Mouse (Mus musculus): ENCODE measurements around the gene Iqcf6. TPM values are rescaled to one million over a fixed set of nuclear protein-coding genes. Genes with fewer than 3 reads are reported as not detected.
"Not testable (repeated sequence)": the region's sequence is repeated elsewhere in the genome, so short reads cannot be mapped to it uniquely, and the experiment has no call there.

The Iqcf6 gene
- total RNA-seq (2022) = not detected

DNA sequence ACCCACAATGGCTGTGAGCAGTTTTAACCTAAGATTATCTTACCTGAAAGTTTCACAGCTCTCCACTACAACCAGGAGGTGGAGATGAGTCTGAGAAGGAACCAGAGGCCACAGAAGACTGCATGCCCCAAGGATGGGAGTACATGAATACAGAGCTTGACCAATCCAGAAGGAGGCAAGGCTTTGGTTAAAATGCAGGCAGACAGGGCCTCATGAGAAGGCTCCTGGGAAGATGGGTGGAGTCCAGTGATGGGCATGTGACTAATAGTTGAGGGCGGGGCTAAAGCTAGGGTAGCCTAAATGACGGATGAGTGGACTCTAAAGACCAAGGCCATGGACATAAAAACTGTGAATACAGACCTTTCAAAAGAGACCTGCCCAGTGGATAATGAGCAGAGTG lies at the start of gene Iqcf6:
Gene Iqcf6, plus strand, starts transcription at position 301 of the 400 bp plus-strand sequence.
- no peak for DNase-seq (ENCODE audit: low spot score in 2 of 2)

DNA sequence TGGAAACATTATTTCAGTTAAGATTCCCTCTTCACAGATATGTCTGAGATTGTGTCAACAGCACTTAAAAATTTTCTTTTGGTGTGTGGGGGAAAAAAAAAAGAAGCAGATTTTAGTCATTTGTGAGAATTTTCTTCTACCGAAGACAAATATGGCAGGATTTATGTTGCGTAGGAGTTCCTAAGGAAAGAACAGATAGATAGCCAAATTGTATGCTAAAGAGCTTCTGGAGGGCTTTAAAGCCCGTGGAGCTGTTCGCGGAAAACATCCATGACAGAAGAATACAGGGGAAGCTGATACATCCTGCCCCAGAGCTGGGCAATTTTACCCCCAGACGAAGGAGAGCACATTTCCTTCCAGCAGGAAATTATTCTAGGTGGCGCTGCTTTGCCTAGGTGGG lies 46.4 kb upstream of the Iqcf6 start:
- no peak for DNase-seq (ENCODE audit: low spot score in 2 of 2)

DNA sequence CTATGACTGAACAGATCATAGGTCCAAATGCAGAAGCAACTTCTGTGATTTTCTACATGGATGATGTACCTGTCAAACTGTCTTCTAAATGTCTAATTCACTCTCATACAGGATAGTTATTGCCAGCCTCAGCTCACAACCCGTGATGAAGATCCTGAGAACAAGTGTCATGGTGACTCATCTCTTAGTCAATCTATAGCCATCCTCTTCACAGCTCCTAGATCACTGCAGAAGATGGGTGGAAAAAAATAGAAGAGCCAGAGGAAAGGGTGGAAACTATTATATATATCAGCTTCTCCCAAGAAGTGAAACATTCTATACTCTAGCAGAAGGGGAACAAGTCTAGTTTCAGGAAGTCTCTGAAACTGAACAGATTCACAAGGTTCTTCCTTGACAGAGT lies 43.8 kb upstream of the Iqcf6 start:
- DNase-seq (ENCODE audit: low spot score in 2 of 2) = no peak

DNA sequence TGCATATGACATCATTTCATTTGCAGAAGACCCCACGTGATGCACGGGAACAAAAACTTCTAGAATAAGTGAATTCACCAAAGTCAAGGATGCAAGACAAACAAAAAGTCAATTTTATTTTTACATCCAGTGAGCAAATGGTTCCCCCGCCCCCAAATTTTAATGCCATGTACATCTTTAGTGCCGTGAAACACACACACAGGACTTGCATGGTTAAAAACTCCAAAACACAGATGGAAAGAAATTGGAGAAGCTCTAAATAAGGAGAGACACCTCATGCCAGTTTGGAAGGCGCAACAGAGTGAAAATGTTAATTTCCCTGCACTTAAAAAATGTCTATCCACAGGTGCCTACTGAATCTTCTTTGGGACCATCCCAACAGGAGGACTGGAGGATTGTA lies 34.2 kb upstream of the Iqcf6 start:
- DNase-seq (ENCODE audit: low spot score in 2 of 2) = no peak

DNA sequence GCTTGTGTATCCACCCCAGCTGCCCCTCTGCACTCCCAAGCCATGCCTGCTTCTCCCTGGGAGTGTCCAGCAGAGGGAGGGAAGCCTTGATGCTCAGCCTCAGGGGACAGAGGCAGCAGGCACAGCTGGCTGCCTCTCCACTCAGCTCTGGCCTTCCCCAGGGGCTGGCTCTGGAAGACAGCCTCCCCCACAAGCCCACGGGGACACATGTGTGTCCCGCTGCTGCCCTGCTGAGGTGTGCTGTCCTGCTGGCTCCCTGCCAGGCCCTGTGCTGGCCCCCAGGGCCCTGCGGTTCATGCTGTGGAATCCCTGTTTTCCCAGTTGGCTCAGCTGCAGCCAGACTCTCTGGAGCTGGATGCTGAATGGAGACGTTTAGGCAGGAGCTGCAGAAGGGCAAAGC lies 31.0 kb upstream of the Iqcf6 start:
- DNase-seq (ENCODE audit: low spot score in 2 of 2) = not testable (repeated sequence)

DNA sequence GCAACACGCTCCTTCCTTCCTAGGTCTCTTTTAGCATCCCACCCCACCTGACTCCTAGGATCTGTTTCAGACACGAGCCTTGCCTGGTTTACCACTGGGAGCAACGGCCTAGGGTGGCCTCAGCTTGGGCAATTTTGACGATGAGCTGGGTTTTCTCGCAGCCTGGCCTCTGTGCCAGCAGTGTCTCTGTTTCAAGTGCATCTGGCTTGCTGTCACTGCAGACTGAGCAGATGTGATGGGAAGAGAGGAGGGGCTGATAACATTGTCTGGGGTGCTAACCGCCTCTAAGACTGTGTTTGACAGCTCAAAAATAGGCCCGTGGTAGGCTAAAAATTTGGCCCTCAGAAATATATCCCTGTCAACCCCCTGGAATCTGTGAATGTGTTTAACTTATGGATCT lies 30.5 kb upstream of the Iqcf6 start:
- no peak for DNase-seq (ENCODE audit: low spot score in 2 of 2)

DNA sequence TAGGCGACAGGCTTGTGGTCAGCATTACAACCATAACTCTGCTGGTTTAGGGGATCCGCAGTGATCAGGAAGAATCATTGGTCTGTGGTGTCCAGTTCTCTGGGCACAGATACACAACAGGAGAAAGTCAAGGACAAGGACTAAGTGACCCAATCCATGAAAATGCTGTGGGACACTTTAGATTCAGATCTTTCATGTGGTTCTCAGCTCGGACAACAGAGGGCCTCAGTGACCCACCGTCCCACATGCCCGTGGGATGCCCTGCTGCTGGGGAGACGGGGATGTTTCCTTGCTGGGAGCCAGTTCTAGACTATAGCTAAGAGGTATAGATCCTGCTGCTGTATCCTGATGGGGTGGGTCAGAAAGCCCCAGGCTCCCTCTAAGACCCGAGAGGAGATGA lies 27.9 kb upstream of the Iqcf6 start:
- no peak for DNase-seq (ENCODE audit: low spot score in 2 of 2)

DNA sequence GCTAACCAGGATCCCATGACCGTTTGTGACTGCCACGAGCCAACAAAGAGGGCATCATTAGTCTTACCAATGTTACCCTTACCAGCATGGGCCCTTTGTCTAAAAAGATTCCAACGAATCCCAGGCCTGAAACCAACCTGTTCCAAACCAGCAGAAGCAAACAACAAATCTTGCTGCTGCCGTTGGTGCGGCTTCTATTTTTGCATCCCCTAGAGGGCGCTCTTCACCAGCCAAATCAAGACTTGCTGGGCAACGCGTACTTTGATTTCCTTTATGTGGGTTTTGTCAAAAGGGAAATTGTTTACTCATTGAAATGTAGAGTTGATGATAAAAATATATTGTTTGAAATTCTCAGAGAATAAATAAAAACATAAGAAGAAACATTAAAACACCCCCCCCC lies 25.8 kb upstream of the Iqcf6 start:
- peak in 1 of 2 experiments; percentile 73 for DNase-seq (ENCODE audit: low spot score in 2 of 2)

DNA sequence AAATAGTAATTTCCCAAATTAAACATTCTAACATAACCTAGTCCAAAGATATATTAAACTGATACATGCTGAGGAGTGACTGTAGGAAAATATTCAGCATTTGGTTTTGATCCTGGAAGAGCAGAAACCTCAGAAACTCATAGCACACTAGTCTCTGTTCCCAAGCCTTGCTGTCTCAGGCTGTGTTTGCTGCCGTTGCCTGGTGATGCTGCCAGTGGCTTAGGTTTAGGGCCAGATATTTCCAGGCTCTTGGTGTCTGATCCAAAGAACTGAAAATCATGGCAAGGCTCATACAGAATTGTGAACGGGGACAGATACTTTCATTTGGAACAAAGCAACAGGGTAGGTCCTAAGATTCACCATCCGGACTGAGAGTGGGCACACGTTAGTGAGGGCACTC lies 15.7 kb upstream of the Iqcf6 start:
- DNase-seq (ENCODE audit: low spot score in 2 of 2) = no peak

DNA sequence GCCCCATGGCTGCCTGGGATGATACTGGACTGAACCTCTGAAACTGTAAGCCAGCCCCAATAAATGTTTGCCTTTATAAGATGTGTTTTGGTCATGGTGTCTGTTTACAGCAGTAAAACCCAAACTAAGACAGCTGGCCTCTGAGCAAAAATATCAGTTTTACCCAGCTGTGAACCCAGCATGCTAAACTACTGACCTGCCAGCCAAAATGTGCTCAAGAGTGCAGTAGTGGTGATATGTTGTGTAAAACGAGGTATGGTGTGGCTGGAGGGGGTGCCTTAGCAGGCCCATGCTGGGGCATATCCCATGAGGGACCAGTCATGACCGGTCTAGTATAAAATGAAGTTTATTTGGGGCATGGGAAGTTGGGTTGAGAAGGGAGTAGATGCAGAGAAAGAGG lies 12.4 kb upstream of the Iqcf6 start:
- no peak for DNase-seq (ENCODE audit: low spot score in 2 of 2)

DNA sequence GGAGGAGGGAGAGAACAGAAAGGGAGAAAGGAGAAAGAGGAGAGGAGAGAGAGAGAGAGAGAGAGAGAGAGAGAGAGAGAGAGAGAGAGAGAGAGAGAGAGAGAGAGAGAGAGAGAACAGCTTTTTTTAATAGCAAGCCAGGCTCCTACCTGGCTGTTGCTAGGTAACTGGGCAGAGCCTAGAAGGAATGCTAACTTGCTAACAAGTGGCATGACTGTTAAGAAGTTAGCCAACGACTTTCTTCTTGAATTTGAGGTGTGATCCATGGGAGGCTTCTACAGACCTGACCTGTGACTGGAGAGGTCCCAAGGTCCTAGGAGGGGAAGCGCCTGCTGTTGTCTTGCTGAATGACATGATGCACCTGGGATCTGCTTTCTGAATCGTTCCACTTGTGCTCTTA lies 11.8 kb upstream of the Iqcf6 start:
- no peak for DNase-seq (ENCODE audit: low spot score in 2 of 2)

DNA sequence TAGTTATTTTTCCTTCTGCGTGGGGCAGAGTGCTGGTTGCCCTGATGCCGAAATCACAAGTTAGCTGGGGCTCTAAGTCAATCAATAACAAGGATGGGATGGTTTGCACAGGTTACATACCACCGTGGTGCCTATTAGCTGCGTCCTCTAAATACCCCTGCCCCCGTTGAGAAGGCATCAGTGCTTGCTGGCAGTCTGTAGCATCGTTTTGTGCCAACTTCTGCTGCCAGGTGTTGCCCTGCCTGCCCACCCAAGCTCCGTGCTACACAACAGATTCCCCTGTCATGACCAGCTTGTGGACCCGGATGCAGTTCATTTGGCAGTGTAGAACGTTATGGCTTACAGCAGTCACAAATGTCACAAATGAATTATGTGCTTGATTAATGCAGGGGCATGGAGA lies 10.1 kb upstream of the Iqcf6 start:
- DNase-seq (ENCODE audit: low spot score in 2 of 2) = no peak

DNA sequence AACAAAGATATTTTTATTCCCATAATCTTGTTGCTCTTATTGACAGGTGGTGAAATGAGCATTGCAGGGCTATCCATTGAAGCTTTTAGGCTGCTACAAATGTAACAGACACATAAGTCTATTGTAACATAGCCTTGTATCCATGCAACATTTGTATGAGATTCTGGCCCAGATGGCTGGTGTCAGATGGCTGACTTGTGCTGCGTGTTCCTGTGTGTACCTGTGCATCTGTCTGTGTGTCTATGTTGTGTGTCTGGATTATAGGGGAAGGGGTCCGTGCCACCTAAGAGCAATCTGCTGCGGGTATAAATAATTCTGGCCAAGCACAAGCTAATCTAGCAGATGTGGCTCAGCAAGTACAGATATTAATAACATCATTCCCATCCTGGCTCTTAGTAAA lies 8.9 kb upstream of the Iqcf6 start:
- peak; percentile 82 for DNase-seq (ENCODE audit: low spot score in 2 of 2)

DNA sequence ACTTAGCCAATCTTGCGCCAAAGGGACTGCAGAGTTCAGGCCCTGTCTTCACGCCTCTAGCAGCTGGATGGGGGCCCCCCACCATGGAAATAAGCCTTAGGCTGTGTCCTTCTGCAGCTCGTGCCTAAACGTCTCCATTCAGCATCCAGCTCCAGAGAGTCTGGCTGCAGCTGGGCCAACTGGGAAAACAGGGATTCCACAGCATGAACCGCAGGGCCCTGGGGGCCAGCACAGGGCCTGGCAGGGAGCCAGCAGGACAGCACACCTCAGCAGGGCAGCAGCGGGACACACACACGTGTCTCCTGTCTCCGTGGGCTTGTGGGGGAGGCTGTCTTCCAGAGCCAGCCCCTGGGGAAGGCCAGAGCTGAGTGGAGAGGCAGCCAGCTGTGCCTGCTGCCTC lies 1.4 kb downstream of the Iqcf6 start:
- not testable (repeated sequence) for DNase-seq (ENCODE audit: low spot score in 2 of 2)

DNA sequence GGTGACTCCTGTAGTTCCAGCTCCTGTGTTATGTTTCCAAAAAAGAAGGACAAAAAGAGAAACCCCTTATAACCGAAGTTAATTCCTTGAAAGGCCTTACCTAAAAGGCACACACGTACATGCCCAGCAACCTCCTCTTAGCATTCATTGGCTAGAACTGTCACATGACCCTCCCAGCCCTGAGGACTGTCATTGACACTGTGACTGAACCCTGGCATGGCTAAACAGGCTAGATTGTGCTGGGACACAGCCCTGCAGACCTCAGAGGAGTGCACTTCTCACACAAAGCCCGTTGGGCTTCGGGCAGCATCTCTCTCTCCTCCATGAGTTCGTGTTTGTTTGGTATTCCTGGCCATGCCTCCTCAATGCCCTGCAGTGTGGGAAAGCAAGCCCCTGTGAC lies 5.8 kb downstream of the Iqcf6 start:
- DNase-seq (ENCODE audit: low spot score in 2 of 2) = no peak

DNA sequence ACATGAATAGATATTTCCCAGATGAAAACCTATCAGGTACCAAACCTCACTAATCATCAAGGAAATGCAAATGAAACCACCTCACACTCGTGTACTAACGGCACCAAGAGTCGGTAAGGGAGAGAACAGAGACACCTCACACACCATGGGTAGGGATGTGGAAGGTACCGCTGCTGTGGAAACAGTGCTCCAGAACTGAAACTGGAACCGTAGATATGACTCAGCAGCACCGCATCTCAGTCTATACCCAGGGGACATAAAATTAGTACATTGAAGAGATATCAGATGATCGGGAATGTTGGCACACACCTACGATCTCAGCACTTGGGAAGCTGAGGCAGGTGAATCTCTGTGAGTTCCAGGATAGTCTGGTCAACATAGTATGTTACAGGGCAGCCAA lies 11.8 kb downstream of the Iqcf6 start:
- DNase-seq (ENCODE audit: low spot score in 2 of 2) = no peak

DNA sequence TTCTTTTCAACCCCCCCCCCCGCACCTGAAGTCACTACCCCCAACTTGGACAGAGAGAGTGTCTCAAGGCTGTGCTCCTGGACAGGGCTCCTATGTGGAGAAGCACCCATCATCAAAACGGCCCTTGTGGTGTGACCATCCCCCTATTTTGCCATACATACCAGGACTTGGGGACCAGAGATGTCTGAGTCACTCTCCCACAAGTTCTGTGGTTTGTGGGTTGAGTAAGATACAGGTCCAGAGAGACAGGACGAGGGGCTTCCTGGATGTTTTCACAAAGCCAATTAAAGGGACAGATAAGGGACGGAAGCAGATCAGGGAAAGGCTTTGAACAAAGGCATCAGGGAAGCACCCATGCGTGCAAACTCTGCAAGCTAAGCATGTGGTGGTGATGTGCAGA lies 15.0 kb downstream of the Iqcf6 start:
- no peak for DNase-seq (ENCODE audit: low spot score in 2 of 2)

DNA sequence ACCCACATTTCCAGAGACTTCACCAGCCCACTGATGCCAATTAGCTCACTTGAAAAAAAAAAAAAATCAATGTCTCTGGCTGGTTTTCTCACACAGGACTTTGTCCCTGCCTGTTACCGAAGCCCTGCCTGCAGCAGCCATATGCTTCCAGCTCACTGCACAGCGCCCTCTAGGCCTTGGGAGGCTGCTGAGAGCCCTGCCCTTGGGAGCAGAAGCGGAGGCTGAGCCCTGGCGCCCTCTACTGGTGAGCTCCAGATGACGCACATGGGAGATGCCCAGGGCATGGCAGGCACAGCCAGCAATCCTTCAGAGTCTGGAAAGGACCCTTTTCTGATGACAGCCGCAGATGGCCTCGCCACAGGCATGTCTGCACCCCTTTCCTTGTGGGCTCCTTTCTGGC lies 16.7 kb downstream of the Iqcf6 start:
- DNase-seq (ENCODE audit: low spot score in 2 of 2) = peak; percentile 61 to 84

DNA sequence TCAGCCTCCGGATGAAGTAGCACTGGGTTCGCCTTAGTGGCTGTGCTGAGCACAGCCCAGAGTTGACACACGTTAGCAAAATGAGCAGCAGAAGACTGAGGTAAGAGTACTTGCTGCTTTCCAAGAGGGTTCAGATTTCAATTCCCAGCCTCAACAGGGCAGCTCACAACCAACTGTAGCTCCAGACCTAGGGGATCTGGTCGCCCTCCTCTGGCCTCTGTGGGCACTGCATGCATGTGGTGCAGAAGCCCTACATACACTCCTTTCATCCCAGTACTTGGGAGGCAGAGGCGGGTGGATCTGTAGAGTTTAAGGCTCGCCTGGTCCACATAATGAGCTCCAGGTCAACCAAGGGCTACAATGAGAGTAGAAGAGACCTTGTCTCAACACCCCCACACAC lies 17.4 kb downstream of the Iqcf6 start:
- no peak for DNase-seq (ENCODE audit: low spot score in 2 of 2)

DNA sequence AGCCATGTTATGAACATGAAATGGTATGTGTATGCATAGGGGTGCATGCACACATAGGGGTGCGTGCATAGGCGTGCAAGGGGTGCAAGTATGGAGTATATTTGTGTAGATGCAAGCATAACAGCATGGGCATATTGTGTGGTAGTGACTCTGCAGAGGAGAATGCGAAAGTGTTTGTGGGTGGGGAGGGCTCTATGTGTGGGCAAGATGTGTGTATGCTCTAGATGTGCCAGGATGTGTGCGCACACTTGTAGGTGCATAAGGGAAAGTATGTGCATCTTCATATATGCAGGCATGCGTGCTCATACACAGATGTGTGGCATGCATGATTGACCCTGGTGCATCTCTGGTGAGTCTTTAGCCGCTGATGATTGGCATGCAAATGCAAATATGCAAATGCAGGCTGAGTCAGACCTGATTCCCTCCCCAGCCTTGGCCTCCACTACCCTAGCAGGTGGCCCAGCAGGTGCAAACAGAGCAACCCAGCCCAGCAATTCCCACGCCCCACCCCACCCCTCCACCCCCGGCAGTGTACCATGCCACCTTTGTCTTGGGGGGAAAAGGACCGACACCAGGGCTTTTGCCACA lies 19.4 kb downstream of the Iqcf6 start:
- DNase-seq (ENCODE audit: low spot score in 2 of 2) = no peak

DNA sequence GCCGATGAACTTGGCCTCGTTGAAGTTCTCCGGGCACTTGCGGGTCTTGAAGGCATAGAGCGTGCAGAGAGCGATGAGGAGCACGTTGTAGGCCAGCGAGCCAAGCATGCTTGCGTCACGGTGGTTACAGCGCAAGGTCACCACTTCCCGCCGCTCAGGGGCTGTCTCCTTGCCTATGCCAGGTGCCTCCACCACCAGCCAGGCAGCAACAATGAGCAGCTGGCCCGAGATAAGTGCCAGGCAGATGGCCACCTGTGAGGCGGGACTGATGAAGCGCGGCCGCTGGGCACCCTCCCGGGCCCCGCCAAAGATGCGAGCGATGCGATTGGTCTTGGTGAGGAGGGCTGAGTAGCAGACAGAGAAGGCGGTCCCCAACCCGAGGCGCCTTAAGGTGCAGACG lies 20.8 kb downstream of the Iqcf6 start:
- DNase-seq (ENCODE audit: low spot score in 2 of 2) = no peak

DNA sequence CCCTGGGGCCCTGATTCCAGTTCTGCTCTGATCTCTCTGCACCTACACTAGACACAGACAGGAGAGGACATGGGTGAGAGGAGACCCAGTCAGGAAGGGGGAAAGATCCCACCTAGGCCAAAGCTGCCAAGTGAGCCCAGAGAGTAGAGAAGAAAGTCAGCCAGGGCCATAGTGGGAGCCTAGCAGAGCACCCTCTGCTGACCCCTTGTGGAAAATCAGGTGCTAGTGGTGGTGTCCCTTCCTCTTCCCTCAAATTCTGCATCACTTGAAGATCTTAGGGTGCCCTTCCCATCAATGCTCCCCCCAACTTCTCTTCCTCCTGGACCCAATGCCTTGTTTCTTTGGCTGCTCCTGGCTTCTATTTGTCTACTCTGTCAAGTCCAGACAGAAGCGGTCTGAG lies 26.3 kb downstream of the Iqcf6 start:
- DNase-seq (ENCODE audit: low spot score in 2 of 2) = peak in 1 of 2 experiments; percentile 11

DNA sequence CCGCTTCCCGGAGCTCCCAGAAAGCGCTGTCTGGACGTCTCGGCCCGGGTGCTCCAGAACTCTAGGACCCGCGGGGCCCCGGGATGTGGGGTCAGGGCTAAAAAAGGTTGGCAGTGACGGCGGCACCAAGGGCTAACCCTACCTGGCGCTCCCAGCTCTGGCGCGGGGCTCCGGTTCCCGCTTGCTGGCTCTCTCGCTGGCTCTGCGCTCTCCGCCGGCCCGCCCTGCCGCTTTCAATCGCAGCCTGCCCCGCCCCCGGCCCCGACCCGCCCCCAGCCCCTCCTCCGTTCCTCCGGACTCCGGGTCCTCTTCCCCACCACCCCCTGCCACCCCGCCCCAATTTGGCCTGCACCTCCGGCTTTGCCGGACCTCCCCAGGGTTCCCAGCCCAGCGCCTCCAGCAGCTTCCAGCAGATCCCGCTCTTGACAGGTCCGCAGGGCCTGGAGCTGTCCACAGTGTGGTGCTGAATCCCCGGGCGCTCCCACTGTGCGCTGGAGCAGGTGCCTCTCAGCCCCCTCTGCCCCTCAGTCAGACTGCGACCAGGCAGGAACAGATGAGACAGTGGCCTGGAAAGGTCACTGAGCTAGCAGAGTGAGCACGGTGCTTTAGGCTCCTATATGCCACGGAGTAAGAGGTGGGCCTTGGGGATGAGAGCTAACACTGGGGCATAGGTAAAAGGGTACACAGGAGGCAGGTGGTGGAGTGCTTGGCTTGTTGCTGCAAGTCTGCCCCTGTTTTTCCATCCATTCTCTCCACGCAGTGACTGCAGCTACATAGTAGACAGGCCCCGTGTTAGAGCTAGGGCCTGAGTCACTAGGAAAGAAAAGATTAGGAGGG lies 29.7 kb downstream of the Iqcf6 start, which contains the start of gene Grm2:
Gene Grm2, minus strand, starts transcription at position 199 of the 837 bp plus-strand sequence.
- DNase-seq (ENCODE audit: low spot score in 2 of 2) = no peak
